Mouse (Mus musculus) kidney, adult 2 months (tissue): ENCODE data around the gene Hcn4. TPM values are rescaled to one million over a fixed set of nuclear protein-coding genes. Genes with fewer than 3 reads are reported as not detected.

Source experiments
- DNase-seq: peaks from one replicate; pipeline ENCODE4 v3.0.0; 2021
- H3K27ac ChIP-seq: fragments of 200-500 bp; 2 replicates; pipeline ENCODE4 v1.5.1; 2012; ENCODE audit warnings: low read depth, low read length, control low read depth, inconsistent platforms; ENCODE audit not compliant: insufficient read depth
- H3K27me3 ChIP-seq: fragments of 200-500 bp; replicated peaks from 2 replicates; pipeline ENCODE4 v1.6.1; 2012; ENCODE audit warnings: mild to moderate bottlenecking, moderate library complexity, low read length, inconsistent platforms; ENCODE audit not compliant: control insufficient read depth, insufficient read depth
- H3K36me3 ChIP-seq: fragments of 200-500 bp; 2 replicates; pipeline ENCODE4 v1.6.1; 2012; ENCODE audit warnings: mild to moderate bottlenecking, moderate library complexity, low read length, inconsistent platforms; ENCODE audit not compliant: control insufficient read depth, insufficient read depth
- H3K4me1 ChIP-seq: fragments of 200-500 bp; 2 replicates; pipeline ENCODE4 v1.6.1; 2011; ENCODE audit warnings: low read length; ENCODE audit not compliant: control insufficient read depth, insufficient read depth
- H3K4me3 ChIP-seq: fragments of 200-500 bp; 2 replicates; pipeline ENCODE4 v1.5.1; 2011; ENCODE audit warnings: mild to moderate bottlenecking, low read depth, low read length, control low read depth; ENCODE audit not compliant: insufficient read depth
- CTCF ChIP-seq: fragments of 200-500 bp; conservative IDR thresholded peaks from 2 replicates; pipeline ENCODE4 v1.5.1; 2011; ENCODE audit warnings: low read depth, mild to moderate bottlenecking, control low read depth, low read length, moderate library complexity, mixed read lengths; ENCODE audit not compliant: insufficient read depth, insufficient read length
- POLR2A ChIP-seq: fragments of 200-500 bp; IDR thresholded peaks from one replicate; pipeline ENCODE4 v1.6.1; 2011; ENCODE audit warnings: low read depth, low read length, control low read depth
- WGBS: fragments of 180-500 bp; shearing (Covaris S2); methylation state at CpG from one replicate; pipeline ENCODE4 v1.1.7; 2018; 5-methylcytosine and 5-hydroxymethylcytosine counted together
- polyA plus RNA-seq: library from polyadenylated mRNA; depleted of rRNA; stranded (reverse); fragments of >200 nt; gene quantifications from 2 replicates; pipeline ENCODE4 v1.2.3, GENCODE M21; 2012; rRNA removed

The Hcn4 gene
- 0.25 and 0.30 TPM in 2 replicates for polyA plus RNA-seq

DNA sequence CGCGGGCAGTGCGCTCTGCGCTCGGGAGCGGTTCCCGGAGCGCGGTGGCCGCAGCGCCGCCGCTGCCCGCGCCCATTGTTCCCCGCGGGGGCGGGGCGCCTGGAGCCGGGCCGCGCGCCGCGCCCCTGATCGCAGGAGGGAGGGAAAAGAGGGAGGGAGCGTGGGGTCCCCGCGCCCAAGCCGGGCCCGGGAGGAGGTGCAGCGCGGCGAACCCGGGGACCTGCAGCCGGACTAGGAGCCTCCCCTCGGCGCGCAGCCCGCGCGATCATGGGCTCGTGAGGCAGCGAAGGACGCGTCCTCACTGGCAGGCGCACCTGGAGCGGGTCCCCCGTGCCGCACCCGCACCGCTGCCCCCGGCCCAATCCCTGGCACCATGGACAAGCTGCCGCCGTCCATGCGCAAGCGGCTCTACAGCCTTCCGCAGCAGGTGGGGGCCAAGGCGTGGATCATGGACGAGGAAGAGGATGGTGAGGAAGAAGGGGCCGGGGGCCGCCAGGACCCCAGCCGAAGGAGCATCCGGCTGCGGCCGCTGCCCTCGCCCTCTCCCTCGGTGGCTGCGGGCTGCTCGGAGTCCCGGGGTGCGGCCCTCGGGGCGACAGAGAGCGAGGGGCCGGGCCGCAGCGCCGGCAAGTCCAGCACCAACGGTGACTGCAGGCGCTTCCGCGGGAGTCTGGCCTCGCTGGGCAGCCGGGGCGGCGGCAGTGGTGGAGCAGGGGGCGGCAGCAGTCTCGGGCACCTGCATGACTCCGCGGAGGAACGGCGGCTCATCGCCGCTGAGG lies at the start of gene Hcn4:
Gene Hcn4, plus strand, starts transcription at position 274 of the 779 bp plus-strand sequence.
- DNase-seq: no peak
- no peaks in the 10 kb centered on the region for H3K4me1 ChIP-seq
- H3K36me3 ChIP-seq: no peaks in the 10 kb centered on the region
- H3K4me3 ChIP-seq: peak within 1 kb of the TSS; percentile 63
- TF ChIP-seq CTCF (no peak), POLR2A (no peak)
- H3K27me3 ChIP-seq: no peaks in the 10 kb centered on the region; the same call in 1 of the 2 replicates
- no peak within 1 kb of the TSS for H3K27ac ChIP-seq
- under 1% methylated on average over 91 of the region's 95 CpGs for WGBS

GRCm38 (mm10) chr9:58774761-58775160 lies 48.5 kb upstream of the Hcn4 start:
- DNase-seq: no peak
- Histone ChIP-seq H3K4me3 (no peak overlapping the region), H3K36me3 (no peaks in the 10 kb centered on the region), H3K27me3 (no peaks in the 10 kb centered on the region), H3K27ac (no peak overlapping the region), H3K4me1 (no peaks in the 10 kb centered on the region)
- TF ChIP-seq CTCF: no peak
- no peak for TF ChIP-seq POLR2A
- WGBS: 60% methylated on average over 3 of the region's 3 CpGs

DNA sequence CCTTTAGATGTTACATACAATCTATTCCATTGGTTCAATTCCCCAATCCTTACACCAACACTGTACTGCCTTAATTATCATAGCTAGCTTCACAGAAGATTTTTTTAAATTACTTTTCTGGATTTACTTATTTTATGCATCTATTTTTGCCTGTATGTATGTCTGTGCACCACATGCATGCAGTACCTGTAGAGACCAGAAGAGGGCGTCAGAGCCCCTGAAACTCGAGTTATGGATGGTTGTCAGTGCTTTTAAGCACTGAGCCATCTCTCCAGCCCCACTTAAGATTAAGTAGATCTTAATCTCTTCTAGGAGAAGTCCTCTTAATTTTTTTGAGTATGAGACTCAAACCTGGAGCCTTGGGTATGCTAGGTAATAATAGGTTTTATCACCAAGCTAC lies 47.8 kb upstream of the Hcn4 start:
- TF ChIP-seq POLR2A (no peak), CTCF (0 out of 2 replicates have a peak, but pooled peaks have one; percentile 17)
- Histone ChIP-seq H3K27ac (no peak overlapping the region), H3K4me3 (no peak overlapping the region), H3K4me1 (no peaks in the 10 kb centered on the region), H3K36me3 (no peaks in the 10 kb centered on the region), H3K27me3 (no peaks in the 10 kb centered on the region)
- WGBS: 23% methylated on average over 2 of the region's 2 CpGs
- no peak for DNase-seq

- DNase-seq: no peak
- H3K27ac ChIP-seq: no peak overlapping the region
- TF ChIP-seq POLR2A: no peak
- H3K4me3 ChIP-seq: no peak overlapping the region
- H3K4me1 ChIP-seq: no peaks in the 10 kb centered on the region
- H3K27me3 ChIP-seq: no peaks in the 10 kb centered on the region
- no peaks in the 10 kb centered on the region for H3K36me3 ChIP-seq
- 87% methylated on average over 3 of the region's 3 CpGs for WGBS
Measured at GRCm38 (mm10) chr9:58789476-58789875, 33.7 kb upstream of the Hcn4 start.

DNA sequence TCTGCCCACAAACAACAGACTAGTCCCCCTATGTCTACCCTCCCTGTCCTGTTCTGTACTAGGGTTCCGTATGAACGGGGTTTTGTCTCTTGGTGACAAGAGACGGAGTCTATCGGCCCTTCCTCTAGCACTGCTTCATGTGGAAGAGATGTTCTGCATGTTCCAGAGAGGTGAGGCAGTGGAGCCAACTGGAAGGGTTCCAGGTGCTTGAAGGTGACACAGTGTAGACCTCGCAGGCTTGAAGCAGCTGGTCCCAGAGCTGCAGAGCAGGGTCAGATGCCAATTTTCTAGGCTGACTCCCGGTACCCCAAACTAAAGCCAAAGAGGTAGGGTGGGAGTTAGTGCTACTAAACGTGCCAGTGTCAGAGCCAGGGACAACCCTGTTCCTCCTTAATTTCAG lies 25.1 kb upstream of the Hcn4 start:
- 78% methylated on average over 7 of the region's 7 CpGs for WGBS
- TF ChIP-seq POLR2A (no peak), CTCF (no peak)
- H3K36me3 ChIP-seq: no peaks in the 10 kb centered on the region
- no peaks in the 10 kb centered on the region for H3K4me1 ChIP-seq
- no peak overlapping the region for H3K4me3 ChIP-seq
- H3K27me3 ChIP-seq: no peaks in the 10 kb centered on the region
- DNase-seq: no peak
- no peak overlapping the region for H3K27ac ChIP-seq

- no peaks in the 10 kb centered on the region for H3K36me3 ChIP-seq
- 68% methylated on average over 2 of the region's 2 CpGs for WGBS
- DNase-seq: no peak
Measured at GRCm38 (mm10) chr9:58801441-58801840, 21.8 kb upstream of the Hcn4 start.

DNA sequence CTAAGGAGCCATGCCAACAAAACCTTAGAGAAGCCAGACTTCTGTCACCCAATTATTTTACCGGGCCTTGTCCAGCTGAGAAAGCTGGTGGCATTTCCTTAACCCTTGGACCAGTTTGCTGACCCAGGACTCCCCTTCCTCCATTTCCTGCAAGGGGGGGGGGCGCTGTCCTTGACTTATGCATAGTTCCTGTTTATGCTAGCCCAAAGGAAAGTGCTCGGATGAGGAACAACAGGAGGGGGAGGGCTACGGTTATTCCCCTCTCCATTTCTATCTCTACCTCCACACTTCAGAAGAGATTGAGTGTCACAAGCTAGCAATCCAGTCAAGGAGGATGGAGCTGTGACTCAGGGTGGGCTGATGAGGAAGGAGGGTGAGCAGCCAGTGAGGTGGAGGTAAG lies 20.9 kb upstream of the Hcn4 start:
- no peak overlapping the region for H3K4me3 ChIP-seq
- TF ChIP-seq POLR2A: no peak
- H3K4me1 ChIP-seq: no peaks in the 10 kb centered on the region
- peak; percentile 27 for DNase-seq
- WGBS: 27% methylated on average over 4 of the region's 4 CpGs
- H3K27me3 ChIP-seq: no peaks in the 10 kb centered on the region
- H3K36me3 ChIP-seq: no peaks in the 10 kb centered on the region
- no peak overlapping the region; the same call in 1 of the 2 replicates for H3K27ac ChIP-seq

More at GRCm38 (mm10) chr9:58801441-58801840, 21.8 kb upstream of the Hcn4 start:
- no peak for TF ChIP-seq POLR2A
- no peak for TF ChIP-seq CTCF
- Histone ChIP-seq H3K27me3 (no peaks in the 10 kb centered on the region), H3K4me1 (no peaks in the 10 kb centered on the region), H3K27ac (no peak overlapping the region), H3K4me3 (no peak overlapping the region)
